Mouse (Mus musculus): Measurements from ENCODE around the gene Slc22a8. TPM values are rescaled to one million over a fixed set of nuclear protein-coding genes. Genes with fewer than 3 reads are reported as not detected.

The Slc22a8 gene
- polyA plus RNA-seq (2014; fragmentation: Illumina TruSeq; extraction: RNeasy Lipid Tissue Mini Kit (QIAGEN cat#74804); ENCODE audit: low read depth, low replicate concordance), result not detected

GRCm38 (mm10) chr19:8590954-8591353 is at the start of gene Slc22a8:
Gene Slc22a8, plus strand, starts transcription at chr19:8591254.

GRCm38 (mm10) chr19:8617904-8618303 is 26.9 kb downstream of the Slc22a8 start, which contains the start of gene Slc22a6:
Gene Slc22a6, plus strand, starts transcription at chr19:8618039.

Other genes starting within 250 kb of the Slc22a8 start
- 0.41 TPM for gene Slc22a30, start 186.1 kb upstream of the Slc22a8 start, polyA plus RNA-seq (2014; fragmentation: Illumina TruSeq; extraction: RNeasy Lipid Tissue Mini Kit (QIAGEN cat#74804); ENCODE audit: low read depth, low replicate concordance)
- gene Slc22a6, start 26.8 kb downstream of the Slc22a8 start, polyA plus RNA-seq (2014; fragmentation: Illumina TruSeq; extraction: RNeasy Lipid Tissue Mini Kit (QIAGEN cat#74804); ENCODE audit: low read depth, low replicate concordance), result not detected
- not detected for gene Chrm1, start 72.5 kb downstream of the Slc22a8 start, polyA plus RNA-seq (2014; fragmentation: Illumina TruSeq; extraction: RNeasy Lipid Tissue Mini Kit (QIAGEN cat#74804); ENCODE audit: low read depth, low replicate concordance)
- gene Slc3a2, start 132.1 kb downstream of the Slc22a8 start, polyA plus RNA-seq (2014; fragmentation: Illumina TruSeq; extraction: RNeasy Lipid Tissue Mini Kit (QIAGEN cat#74804); ENCODE audit: low read depth, low replicate concordance), result 109 TPM
- gene Wdr74, start 144.6 kb downstream of the Slc22a8 start, polyA plus RNA-seq (2014; fragmentation: Illumina TruSeq; extraction: RNeasy Lipid Tissue Mini Kit (QIAGEN cat#74804); ENCODE audit: low read depth, low replicate concordance), result 12.8 TPM
- gene 1700092M07Rik, start 149.5 kb downstream of the Slc22a8 start, polyA plus RNA-seq (2014; fragmentation: Illumina TruSeq; extraction: RNeasy Lipid Tissue Mini Kit (QIAGEN cat#74804); ENCODE audit: low read depth, low replicate concordance), result 11.7 TPM
- gene Stx5a, start 150.2 kb downstream of the Slc22a8 start, polyA plus RNA-seq (2014; fragmentation: Illumina TruSeq; extraction: RNeasy Lipid Tissue Mini Kit (QIAGEN cat#74804); ENCODE audit: low read depth, low replicate concordance), result 48.6 TPM
- gene Nxf1, start 165.8 kb downstream of the Slc22a8 start, polyA plus RNA-seq (2014; fragmentation: Illumina TruSeq; extraction: RNeasy Lipid Tissue Mini Kit (QIAGEN cat#74804); ENCODE audit: low read depth, low replicate concordance), result 182 TPM
- gene Tmem223, start 179.7 kb downstream of the Slc22a8 start, polyA plus RNA-seq (2014; fragmentation: Illumina TruSeq; extraction: RNeasy Lipid Tissue Mini Kit (QIAGEN cat#74804); ENCODE audit: low read depth, low replicate concordance), result 4.5 TPM
- 14.4 TPM for gene Tmem179b, start 183.2 kb downstream of the Slc22a8 start, polyA plus RNA-seq (2014; fragmentation: Illumina TruSeq; extraction: RNeasy Lipid Tissue Mini Kit (QIAGEN cat#74804); ENCODE audit: low read depth, low replicate concordance)
- gene Taf6l, start 195.2 kb downstream of the Slc22a8 start, polyA plus RNA-seq (2014; fragmentation: Illumina TruSeq; extraction: RNeasy Lipid Tissue Mini Kit (QIAGEN cat#74804); ENCODE audit: low read depth, low replicate concordance), result 3.2 TPM
- gene Polr2g, start 207.3 kb downstream of the Slc22a8 start, polyA plus RNA-seq (2014; fragmentation: Illumina TruSeq; extraction: RNeasy Lipid Tissue Mini Kit (QIAGEN cat#74804); ENCODE audit: low read depth, low replicate concordance), result 51.5 TPM
- 5.3 TPM for gene Zbtb3, start 211.3 kb downstream of the Slc22a8 start, polyA plus RNA-seq (2014; fragmentation: Illumina TruSeq; extraction: RNeasy Lipid Tissue Mini Kit (QIAGEN cat#74804); ENCODE audit: low read depth, low replicate concordance)
- 14.5 TPM for gene Ttc9c, start 228.1 kb downstream of the Slc22a8 start, polyA plus RNA-seq (2014; fragmentation: Illumina TruSeq; extraction: RNeasy Lipid Tissue Mini Kit (QIAGEN cat#74804); ENCODE audit: low read depth, low replicate concordance)
- gene Hnrnpul2, start 228.8 kb downstream of the Slc22a8 start, polyA plus RNA-seq (2014; fragmentation: Illumina TruSeq; extraction: RNeasy Lipid Tissue Mini Kit (QIAGEN cat#74804); ENCODE audit: low read depth, low replicate concordance), result 45.8 TPM
- 0.76 TPM for gene AC129217.1, start 238.5 kb downstream of the Slc22a8 start, polyA plus RNA-seq (2014; fragmentation: Illumina TruSeq; extraction: RNeasy Lipid Tissue Mini Kit (QIAGEN cat#74804); ENCODE audit: low read depth, low replicate concordance)
- 360 TPM for gene Bscl2, start 246.2 kb downstream of the Slc22a8 start, polyA plus RNA-seq (2014; fragmentation: Illumina TruSeq; extraction: RNeasy Lipid Tissue Mini Kit (QIAGEN cat#74804); ENCODE audit: low read depth, low replicate concordance)
- gene Gng3, start 247.9 kb downstream of the Slc22a8 start, polyA plus RNA-seq (2014; fragmentation: Illumina TruSeq; extraction: RNeasy Lipid Tissue Mini Kit (QIAGEN cat#74804); ENCODE audit: low read depth, low replicate concordance), result 0.53 TPM

Measured in testis, adult 10 weeks (tissue).